ENCODE assay signal across 22 mouse cellular contexts in genomic region chr4:142308271-142308670, GRCm38 (mm10).
"Had no signal": no experiment of that assay in that cellular context is flagged by ENCODE, and none has a peak within 500 bp of the region (broad histone marks: within the 10 kb centered on the region; RNA-seq: fewer than 3 reads in every experiment).

No protein-coding gene starts in this region.

- ATAC-seq: intestine, postnatal 0 days; liver, embryonic 12.5 days; lung, postnatal 0 days; midbrain, embryonic 16.5 days had no signal

- DNase-seq: kidney, adult 2 months; kidney, postnatal 10 days; kidney, postnatal 4 days; liver; lung, adult 18-20 months; lung, postnatal 4 days; right cerebral cortex, adult 18-20 months; right cerebral cortex, postnatal 14 days; right cerebral cortex, postnatal 4 days; thymus, adult 18-20 months; thymus, postnatal 36 days had no signal

- H3K4me3 ChIP-seq: limb, embryonic 10.5 days; limb, embryonic 13.5 days; liver, embryonic 12.5 days; liver, embryonic 15.5 days; midbrain, embryonic 12.5 days; myocyte; neural tube, embryonic 13.5 days had no signal

- H3K9me3 ChIP-seq: limb, embryonic 10.5 days; liver, embryonic 15.5 days had no signal

- H3K4me2 ChIP-seq: limb, embryonic 13.5 days; liver, embryonic 12.5 days; liver, embryonic 15.5 days; midbrain, embryonic 12.5 days; neural tube, embryonic 13.5 days had no signal

- H3K36me3 ChIP-seq: liver, embryonic 12.5 days; liver, embryonic 15.5 days had no signal

- H3K27me3 ChIP-seq: limb, embryonic 13.5 days; liver, embryonic 12.5 days; liver, embryonic 15.5 days; midbrain, embryonic 12.5 days; neural tube, embryonic 13.5 days had no signal

- H3K9ac ChIP-seq: limb, embryonic 13.5 days; liver, embryonic 12.5 days; liver, embryonic 15.5 days; midbrain, embryonic 12.5 days; neural tube, embryonic 13.5 days had no signal

- H3K4me1 ChIP-seq: liver, embryonic 12.5 days; liver, embryonic 15.5 days had no signal

- H3K27ac ChIP-seq: limb, embryonic 10.5 days; limb, embryonic 13.5 days; liver, embryonic 12.5 days; liver, embryonic 15.5 days; midbrain, embryonic 12.5 days; neural tube, embryonic 13.5 days; stomach, postnatal 0 days had no signal
